Mouse (Mus musculus): ENCODE data around the gene Olfr1170. TPM values are rescaled to one million over a fixed set of nuclear protein-coding genes. Genes with fewer than 3 reads are reported as not detected.

The Olfr1170 gene
- polyA plus RNA-seq (2011; ENCODE audit: insufficient read depth, insufficient read length, low read depth, missing spikeins): not detected in 2 replicates

DNA sequence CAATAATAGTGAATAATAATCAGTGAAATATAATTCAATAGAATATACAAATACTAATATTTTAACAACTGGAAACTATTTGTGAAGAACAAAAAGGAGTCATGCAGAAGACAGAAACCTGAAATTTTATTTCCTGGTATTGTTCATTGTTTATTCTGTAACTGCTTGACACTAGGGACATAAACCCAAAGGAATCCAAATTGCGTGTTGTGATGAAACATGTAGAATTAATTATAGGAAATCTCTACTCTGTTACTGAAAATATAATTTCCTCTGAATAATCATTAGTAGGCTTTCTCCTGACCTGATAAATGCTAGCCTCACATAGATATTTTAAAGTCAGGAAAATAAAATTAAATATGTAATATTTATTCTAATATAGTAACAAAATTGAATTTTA lies at the start of gene Olfr1170:
TSS of gene Olfr1170 (minus strand) at position 101 of the 400 bp plus-strand sequence.
- TF ChIP-seq POLR2A (IDR thresholded peaks at IDR 0.05; ENCODE audit: insufficient read depth, low read length) (no peak), EP300 (IDR thresholded peaks at IDR 0.05; ENCODE audit: insufficient read depth, low read depth, low read length) (no peak), CTCF (IDR thresholded peaks at IDR 0.05; ENCODE audit: low read depth, low read length) (no peak)
- Histone ChIP-seq H3K4me1 (ENCODE audit: control insufficient read depth, insufficient read depth, low read length) (no peaks in the 10 kb centered on the region), H3K4me3 (ENCODE audit: low read depth, low read length) (no peak within 1 kb of the TSS), H3K27me3 (ENCODE audit: control insufficient read depth, insufficient read depth, low read length, poor library complexity, severe bottlenecking) (no peaks in the 10 kb centered on the region), H3K27ac (ENCODE audit: insufficient read depth, low read length) (no peak within 1 kb of the TSS), H3K9ac (ENCODE audit: low read depth, poor library complexity, severe bottlenecking) (no peak within 1 kb of the TSS), H3K9me3 (replicated peaks; ENCODE audit: control insufficient read depth, insufficient read depth, low read length, poor library complexity, severe bottlenecking) (no peaks in the 10 kb centered on the region), H3K36me3 (ENCODE audit: control insufficient read depth, insufficient read depth, low read length, poor library complexity, severe bottlenecking) (no peaks in the 10 kb centered on the region)

DNA sequence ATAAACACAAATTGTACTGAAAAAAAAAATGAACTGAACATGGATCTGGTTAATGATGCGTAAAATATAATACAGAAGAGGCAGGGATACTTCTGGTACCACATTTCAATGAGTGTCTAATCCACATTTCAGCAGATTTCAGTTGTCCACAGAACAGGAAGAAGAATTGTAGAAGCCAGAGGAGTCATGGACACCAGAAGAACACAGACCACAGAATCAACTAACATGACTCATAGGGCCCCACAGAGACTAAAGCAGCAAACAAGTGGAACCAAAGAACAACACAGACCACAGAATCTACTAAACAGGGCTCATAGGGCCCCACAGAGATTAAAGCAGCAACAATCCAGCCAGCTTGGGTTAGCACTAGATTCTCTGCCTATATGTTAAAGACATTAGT lies 7.3 kb downstream of the Olfr1170 start:
- no peak for TF ChIP-seq CTCF (IDR thresholded peaks at IDR 0.05; ENCODE audit: low read depth, low read length)
- TF ChIP-seq POLR2A (IDR thresholded peaks at IDR 0.05; ENCODE audit: insufficient read depth, low read length): no peak
- TF ChIP-seq EP300 (IDR thresholded peaks at IDR 0.05; ENCODE audit: insufficient read depth, low read depth, low read length): no peak
- Histone ChIP-seq H3K36me3 (ENCODE audit: control insufficient read depth, insufficient read depth, low read length, poor library complexity, severe bottlenecking) (no peaks in the 10 kb centered on the region), H3K9ac (ENCODE audit: low read depth, poor library complexity, severe bottlenecking) (no peak overlapping the region), H3K9me3 (replicated peaks; ENCODE audit: control insufficient read depth, insufficient read depth, low read length, poor library complexity, severe bottlenecking) (no peaks in the 10 kb centered on the region), H3K4me1 (ENCODE audit: control insufficient read depth, insufficient read depth, low read length) (no peaks in the 10 kb centered on the region), H3K4me3 (ENCODE audit: low read depth, low read length) (no peak overlapping the region), H3K27me3 (ENCODE audit: control insufficient read depth, insufficient read depth, low read length, poor library complexity, severe bottlenecking) (no peaks in the 10 kb centered on the region), H3K27ac (ENCODE audit: insufficient read depth, low read length) (no peak overlapping the region)

DNA sequence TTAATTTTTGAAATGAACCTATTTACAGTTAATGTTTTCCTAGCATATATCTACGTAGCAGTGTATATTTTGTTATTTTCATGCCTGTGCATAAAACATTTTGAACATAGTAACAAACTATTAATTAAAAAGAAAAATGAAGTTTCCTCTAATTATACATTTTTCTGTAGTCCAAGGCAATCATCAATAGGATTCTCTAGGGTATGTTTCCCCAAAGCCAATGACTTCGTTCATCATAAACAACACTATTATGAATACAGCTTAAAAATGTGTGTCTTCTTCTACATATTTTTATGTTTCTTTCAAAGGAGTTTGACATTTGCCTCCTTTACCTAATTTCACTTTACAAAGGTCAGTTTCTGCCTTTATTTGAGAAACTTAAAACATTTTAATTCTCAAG lies 46.6 kb downstream of the Olfr1170 start, which contains the start of gene Olfr1168:
TSS of gene Olfr1168 (plus strand) at position 301 of the 400 bp plus-strand sequence.
- TF ChIP-seq POLR2A (IDR thresholded peaks at IDR 0.05; ENCODE audit: insufficient read depth, low read length) (no peak), CTCF (IDR thresholded peaks at IDR 0.05; ENCODE audit: low read depth, low read length) (no peak), EP300 (IDR thresholded peaks at IDR 0.05; ENCODE audit: insufficient read depth, low read depth, low read length) (no peak)
- H3K27ac ChIP-seq (ENCODE audit: insufficient read depth, low read length): no peak within 1 kb of the TSS
- no peaks in the 10 kb centered on the region for H3K27me3 ChIP-seq (ENCODE audit: control insufficient read depth, insufficient read depth, low read length, poor library complexity, severe bottlenecking)
- H3K9me3 ChIP-seq (replicated peaks; ENCODE audit: control insufficient read depth, insufficient read depth, low read length, poor library complexity, severe bottlenecking): no peaks in the 10 kb centered on the region
- H3K9ac ChIP-seq (ENCODE audit: low read depth, poor library complexity, severe bottlenecking): no peak within 1 kb of the TSS
- H3K36me3 ChIP-seq (ENCODE audit: control insufficient read depth, insufficient read depth, low read length, poor library complexity, severe bottlenecking): no peaks in the 10 kb centered on the region
- H3K4me3 ChIP-seq (ENCODE audit: low read depth, low read length): no peak within 1 kb of the TSS
- no peaks in the 10 kb centered on the region for H3K4me1 ChIP-seq (ENCODE audit: control insufficient read depth, insufficient read depth, low read length)

Other genes with a start within 250 kb of the Olfr1170 start
- gene Olfr1158, start 238.2 kb downstream of the Olfr1170 start, polyA plus RNA-seq (2011; ENCODE audit: insufficient read depth, insufficient read length, low read depth, missing spikeins): not detected in 2 replicates
- not detected in 2 replicates for gene Olfr1160, start 220.1 kb downstream of the Olfr1170 start, polyA plus RNA-seq (2011; ENCODE audit: insufficient read depth, insufficient read length, low read depth, missing spikeins)
- not detected in 2 replicates for gene Olfr1161, start 205.6 kb downstream of the Olfr1170 start, polyA plus RNA-seq (2011; ENCODE audit: insufficient read depth, insufficient read length, low read depth, missing spikeins)
- gene Olfr73, start 190.6 kb downstream of the Olfr1170 start, polyA plus RNA-seq (2011; ENCODE audit: insufficient read depth, insufficient read length, low read depth, missing spikeins): not detected in 2 replicates
- not detected in 2 replicates for gene Olfr1162, start 177.2 kb downstream of the Olfr1170 start, polyA plus RNA-seq (2011; ENCODE audit: insufficient read depth, insufficient read length, low read depth, missing spikeins)
- gene Olfr1163, start 156.5 kb downstream of the Olfr1170 start, polyA plus RNA-seq (2011; ENCODE audit: insufficient read depth, insufficient read length, low read depth, missing spikeins): not detected in 2 replicates
- gene Olfr1164, start 134.4 kb downstream of the Olfr1170 start, polyA plus RNA-seq (2011; ENCODE audit: insufficient read depth, insufficient read length, low read depth, missing spikeins): not detected in 2 replicates
- gene Olfr1166, start 100.1 kb downstream of the Olfr1170 start, polyA plus RNA-seq (2011; ENCODE audit: insufficient read depth, insufficient read length, low read depth, missing spikeins): not detected in 2 replicates
- not detected in 2 replicates for gene Olfr1167, start 73.1 kb downstream of the Olfr1170 start, polyA plus RNA-seq (2011; ENCODE audit: insufficient read depth, insufficient read length, low read depth, missing spikeins)
- gene Olfr1168, start 46.5 kb downstream of the Olfr1170 start, polyA plus RNA-seq (2011; ENCODE audit: insufficient read depth, insufficient read length, low read depth, missing spikeins): not detected in 2 replicates
- 0.10 and 0.24 TPM in 2 replicates for gene Olfr1173, start 51.5 kb upstream of the Olfr1170 start, polyA plus RNA-seq (2011; ENCODE audit: insufficient read depth, insufficient read length, low read depth, missing spikeins)
- not detected in 2 replicates for gene Olfr1174-ps, start 86.8 kb upstream of the Olfr1170 start, polyA plus RNA-seq (2011; ENCODE audit: insufficient read depth, insufficient read length, low read depth, missing spikeins)
- gene Olfr1175-ps, start 98.9 kb upstream of the Olfr1170 start, polyA plus RNA-seq (2011; ENCODE audit: insufficient read depth, insufficient read length, low read depth, missing spikeins): not detected in 2 replicates
- gene Olfr1176, start 108.4 kb upstream of the Olfr1170 start, polyA plus RNA-seq (2011; ENCODE audit: insufficient read depth, insufficient read length, low read depth, missing spikeins): not detected in 2 replicates
- gene Olfr1177-ps, start 118.2 kb upstream of the Olfr1170 start, polyA plus RNA-seq (2011; ENCODE audit: insufficient read depth, insufficient read length, low read depth, missing spikeins): not detected in 2 replicates
- not detected in 2 replicates for gene Olfr1178, start 158.7 kb upstream of the Olfr1170 start, polyA plus RNA-seq (2011; ENCODE audit: insufficient read depth, insufficient read length, low read depth, missing spikeins)
- not detected in 2 replicates for gene Olfr1179, start 178.1 kb upstream of the Olfr1170 start, polyA plus RNA-seq (2011; ENCODE audit: insufficient read depth, insufficient read length, low read depth, missing spikeins)
- not detected in 2 replicates for gene Olfr1180, start 190.8 kb upstream of the Olfr1170 start, polyA plus RNA-seq (2011; ENCODE audit: insufficient read depth, insufficient read length, low read depth, missing spikeins)
- gene Olfr1181, start 197.8 kb upstream of the Olfr1170 start, polyA plus RNA-seq (2011; ENCODE audit: insufficient read depth, insufficient read length, low read depth, missing spikeins): not detected in 2 replicates
- not detected in 2 replicates for gene Gm13757, start 220.8 kb upstream of the Olfr1170 start, polyA plus RNA-seq (2011; ENCODE audit: insufficient read depth, insufficient read length, low read depth, missing spikeins)
- not detected in 2 replicates for gene Olfr1183, start 226.5 kb upstream of the Olfr1170 start, polyA plus RNA-seq (2011; ENCODE audit: insufficient read depth, insufficient read length, low read depth, missing spikeins)

Measured in ES-Bruce4 (cell line).